Mouse (Mus musculus) MEL (cell line): ENCODE measurements at regions not wholly inside any gene's neighbourhood (a gene's known extent, or its start where the extent isn't known, plus 50 kb on each side); places are given as distances from the start of the nearest gene placed in this dataset.

Experiments
- CTCF ChIP-seq, 3 experiments: IDR thresholded peaks in 2 of 3; conservative IDR thresholded peaks in 1 of 3; 2 replicates each; pipeline ENCODE4 v1.5.1; 2011 to 2012; ENCODE audit warnings: low read length in 3 of 3, low read depth in 2 of 3, mild to moderate bottlenecking in 2 of 3, improper control_type of control experiment in 1 of 3, inconsistent platforms in 1 of 3, mixed read lengths in 1 of 3, moderate library complexity in 1 of 3; ENCODE audit not compliant: control insufficient read depth in 1 of 3, insufficient read depth in 1 of 3, poor library complexity in 1 of 3, severe bottlenecking in 1 of 3
- E2F4 ChIP-seq: IDR thresholded peaks from 2 replicates; pipeline ENCODE4 v1.6.1; 2011; ENCODE audit warnings: low read depth, low read length, improper control_type of control experiment, borderline replicate concordance
- HCFC1 ChIP-seq: IDR thresholded peaks from 2 replicates; pipeline ENCODE4 v1.6.1; 2012; ENCODE audit warnings: low read depth, mild to moderate bottlenecking, inconsistent platforms, low read length, improper control_type of control experiment, moderate library complexity
- JUND ChIP-seq: IDR thresholded peaks from 2 replicates; pipeline ENCODE4 v1.6.1; 2011; ENCODE audit warnings: low read depth, mild to moderate bottlenecking, improper control_type of control experiment, low read length
- POLR2A ChIP-seq, 2 experiments: IDR thresholded peaks; 2 replicates each; pipeline ENCODE4 v1.6.1; 2011 to 2012; ENCODE audit warnings: low read length in 2 of 2, mild to moderate bottlenecking in 2 of 2, control low read depth in 1 of 2, improper control_type of control experiment in 1 of 2, low read depth in 1 of 2, moderate library complexity in 1 of 2; ENCODE audit not compliant: control insufficient read depth in 1 of 2, insufficient read depth in 1 of 2, poor library complexity in 1 of 2
- POLR2AphosphoS5 ChIP-seq: IDR thresholded peaks from 2 replicates; pipeline ENCODE4 v1.6.1; 2012; ENCODE audit warnings: low read depth, borderline replicate concordance, mild to moderate bottlenecking, inconsistent platforms, low read length, moderate library complexity, mixed read lengths
- RCOR1 ChIP-seq: IDR thresholded peaks from 2 replicates; pipeline ENCODE4 v1.6.1; 2012; ENCODE audit warnings: low read depth, mild to moderate bottlenecking, inconsistent platforms, low read length, improper control_type of control experiment
- TCF12 ChIP-seq: IDR thresholded peaks from 2 replicates; pipeline ENCODE4 v1.6.1; 2014; ENCODE audit warnings: low read depth, mild to moderate bottlenecking, inconsistent platforms, low read length, improper control_type of control experiment, moderate library complexity
- USF1 ChIP-seq: IDR thresholded peaks from 2 replicates; pipeline ENCODE4 v1.6.1; 2014; ENCODE audit warnings: low read depth, mild to moderate bottlenecking, inconsistent platforms, low read length, improper control_type of control experiment, moderate library complexity
- ZKSCAN1 ChIP-seq: IDR thresholded peaks from 2 replicates; pipeline ENCODE4 v1.6.1; 2012; ENCODE audit warnings: low read depth, mild to moderate bottlenecking, inconsistent platforms, low read length, improper control_type of control experiment, moderate library complexity

- TF ChIP-seq TCF12 = no peak
- TF ChIP-seq E2F4 = no peak
- TF ChIP-seq POLR2A (IDR thresholded peaks at IDR 0.05; ENCODE audit: control insufficient read depth in 1 of 2, insufficient read depth in 1 of 2, low read depth in 1 of 2, low read length in 2 of 2, poor library complexity in 1 of 2) = no peak
- TF ChIP-seq USF1 = no peak
- no peak for TF ChIP-seq HCFC1
- no peak for TF ChIP-seq CTCF (IDR thresholded peaks at IDR 0.05 in 2 of 3, conservative IDR thresholded peaks at IDR 0.05 in 1 of 3; ENCODE audit: control insufficient read depth in 1 of 3, insufficient read depth in 1 of 3, low read depth in 2 of 3, low read length in 3 of 3, poor library complexity in 1 of 3, severe bottlenecking in 1 of 3)
- TF ChIP-seq RCOR1 = no peak
- no peak for TF ChIP-seq JUND
- TF ChIP-seq POLR2AphosphoS5 = no peak
- no peak for TF ChIP-seq ZKSCAN1
These were observed 223.8 kb downstream of the Sox11 start for GRCm38 (mm10) chr12:27118581-27118980.
